Mouse (Mus musculus) midbrain, embryonic 15.5 days (tissue): ENCODE results near the gene Dctn1. TPM values are rescaled to one million over a fixed set of nuclear protein-coding genes. Genes with fewer than 3 reads are reported as not detected.

Experiments used
- ATAC-seq: fragments of 200-750 bp; cut with Nextera tagmentation; replicated peaks from 2 replicates; pipeline ENCODE4 v1.8.0; 2017; ENCODE audit warnings: moderate TSS enrichment
- H3K27ac ChIP-seq: fragments of 300-500 bp; sonication (generic); 2 replicates; pipeline ENCODE4 v1.5.1; 2015; ENCODE audit warnings: mild to moderate bottlenecking, inconsistent platforms
- H3K27me3 ChIP-seq: fragments of 300-500 bp; sonication (generic); replicated peaks from 2 replicates; pipeline ENCODE4 v1.6.1; 2015; ENCODE audit warnings: inconsistent platforms
- H3K36me3 ChIP-seq: fragments of 300-500 bp; sonication (generic); replicated peaks from 2 replicates; pipeline ENCODE4 v1.6.1; 2015; ENCODE audit warnings: inconsistent platforms
- H3K4me1 ChIP-seq: fragments of 300-500 bp; sonication (generic); 2 replicates; pipeline ENCODE4 v1.6.1; 2015; ENCODE audit warnings: inconsistent platforms
- H3K4me2 ChIP-seq: fragments of 300-500 bp; sonication (generic); 2 replicates; pipeline ENCODE4 v1.6.1; 2015; ENCODE audit warnings: inconsistent platforms, mild to moderate bottlenecking, moderate library complexity
- H3K4me3 ChIP-seq: fragments of 300-500 bp; sonication (generic); 2 replicates; pipeline ENCODE4 v1.5.1; 2015; ENCODE audit warnings: mild to moderate bottlenecking, inconsistent platforms
- H3K9ac ChIP-seq: fragments of 300-500 bp; sonication (generic); 2 replicates; pipeline ENCODE4 v1.6.1; 2015; ENCODE audit warnings: mild to moderate bottlenecking, inconsistent platforms
- H3K9me3 ChIP-seq: fragments of 300-500 bp; sonication (generic); 2 replicates; pipeline ENCODE4 v1.6.1; 2016; ENCODE audit warnings: inconsistent platforms
- WGBS: fragments of 180-500 bp; shearing (Covaris S2); methylation state at CpG from one replicate; pipeline ENCODE4 v1.1.7; 2015; ENCODE audit warnings: mixed read lengths; 5-methylcytosine and 5-hydroxymethylcytosine counted together
- polyA plus RNA-seq: library from polyadenylated mRNA; unstranded; fragments of >200 nt; fragmentation: Nextera tagmentation; extraction: Ambion mirVana; gene quantifications from 2 replicates; pipeline ENCODE4 v1.2.1, GENCODE M21; 2015

The Dctn1 gene
- polyA plus RNA-seq, 1 experiment from 2014 or later: 162 TPM

DNA sequence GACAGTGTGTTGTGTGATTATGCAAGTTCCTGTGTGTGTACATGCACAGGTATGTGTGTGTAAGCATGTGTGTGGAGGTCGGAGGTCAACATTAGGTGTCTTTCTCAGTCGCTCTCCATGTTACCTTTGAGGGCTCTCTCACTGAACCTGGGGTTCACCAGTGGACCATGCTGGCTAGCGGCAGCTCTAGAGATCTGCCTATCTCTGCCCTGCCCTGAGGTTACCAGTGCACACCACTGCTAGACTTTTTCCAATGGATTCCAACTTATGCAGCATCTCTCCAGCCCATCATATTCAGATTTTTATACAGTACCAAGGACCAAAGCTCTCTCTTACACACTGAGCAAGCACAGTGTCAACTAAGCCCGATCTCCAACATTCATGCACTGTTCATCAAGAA is 81.0 kb downstream of the Dctn1 start:
- H3K36me3 ChIP-seq: no peaks in the 10 kb centered on the region
- no peak overlapping the region for H3K4me2 ChIP-seq
- no peaks in the 10 kb centered on the region for H3K9me3 ChIP-seq
- H3K27me3 ChIP-seq: 0 out of 2 replicates have a peak, but pooled peaks cover 2% of the 10 kb centered on the region
- H3K9ac ChIP-seq: no peak overlapping the region
- no peak for ATAC-seq
- peaks cover 6% of the 10 kb centered on the region; the same call in 1 of the 2 replicates for H3K4me1 ChIP-seq
- H3K27ac ChIP-seq: no peak overlapping the region
- H3K4me3 ChIP-seq: no peak overlapping the region
- WGBS: 91% methylated on average over 4 of the region's 4 CpGs

DNA sequence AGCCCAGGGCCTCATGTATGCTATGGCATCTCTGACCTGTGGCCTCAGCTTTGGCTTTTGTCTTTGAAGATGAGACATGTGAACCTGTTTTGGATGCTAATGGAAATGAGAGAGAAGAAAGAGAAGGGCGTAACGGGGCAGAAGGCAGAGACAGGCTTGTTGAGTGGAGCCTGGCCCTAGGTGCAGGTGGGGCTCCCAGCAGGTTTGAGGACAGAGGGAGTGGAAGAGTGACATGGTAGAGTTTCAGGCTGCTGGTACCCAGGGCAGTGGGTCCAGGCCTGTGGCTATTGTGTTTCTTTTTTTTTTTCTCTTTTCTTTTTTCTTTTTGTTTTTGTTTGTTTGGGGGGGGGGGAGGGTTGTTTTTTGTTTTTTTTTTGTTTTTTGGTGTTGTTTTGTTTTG is 81.4 kb downstream of the Dctn1 start:
- H3K27me3 ChIP-seq: 0 out of 2 replicates have a peak, but pooled peaks cover 2% of the 10 kb centered on the region
- no peak overlapping the region for H3K9ac ChIP-seq
- no peak overlapping the region for H3K4me3 ChIP-seq
- no peak for ATAC-seq
- H3K27ac ChIP-seq: no peak overlapping the region
- H3K9me3 ChIP-seq: no peaks in the 10 kb centered on the region
- peaks cover 6% of the 10 kb centered on the region; the same call in 1 of the 2 replicates for H3K4me1 ChIP-seq
- no peaks in the 10 kb centered on the region for H3K36me3 ChIP-seq
- WGBS: 94% methylated on average over 2 of the region's 2 CpGs
- H3K4me2 ChIP-seq: no peak overlapping the region

Other genes starting within 250 kb of the Dctn1 start
- gene Sema4f, start 226.2 kb upstream of the Dctn1 start, polyA plus RNA-seq: 20.3 and 21.7 TPM in 2 replicates
- 0.22 TPM in 1 of 2 replicates, not detected in the other for gene M1ap, start 219.0 kb upstream of the Dctn1 start, polyA plus RNA-seq
- 2.3 TPM in 2 replicates for gene Dok1, start 132.4 kb upstream of the Dctn1 start, polyA plus RNA-seq
- 6.8 and 7.6 TPM in 2 replicates for gene Loxl3, start 131.7 kb upstream of the Dctn1 start, polyA plus RNA-seq
- 182 and 198 TPM in 2 replicates for gene Aup1, start 111.4 kb upstream of the Dctn1 start, polyA plus RNA-seq
- 79.0 and 81.2 TPM in 2 replicates for gene Htra2, start 110.6 kb upstream of the Dctn1 start, polyA plus RNA-seq
- 0.51 and 0.75 TPM in 2 replicates for gene Dqx1, start 108.1 kb upstream of the Dctn1 start, polyA plus RNA-seq
- gene Tlx2, start 95.6 kb upstream of the Dctn1 start, polyA plus RNA-seq: not detected in 2 replicates
- gene Pcgf1, start 88.1 kb upstream of the Dctn1 start, polyA plus RNA-seq: 56.3 and 56.8 TPM in 2 replicates
- 0.36 TPM in 1 of 2 replicates, not detected in the other for gene Lbx2, start 79.6 kb upstream of the Dctn1 start, polyA plus RNA-seq
- 6.9 and 8.1 TPM in 2 replicates for gene Ccdc142, start 64.3 kb upstream of the Dctn1 start, polyA plus RNA-seq
- 7.3 and 7.4 TPM in 2 replicates for gene Gm42688, start 64.3 kb upstream of the Dctn1 start, polyA plus RNA-seq
- gene Mrpl53, start 56.9 kb upstream of the Dctn1 start, polyA plus RNA-seq: 102 and 105 TPM in 2 replicates
- gene Mogs, start 50.4 kb upstream of the Dctn1 start, polyA plus RNA-seq: 24.7 and 27.0 TPM in 2 replicates
- gene Wbp1, start 44.4 kb upstream of the Dctn1 start, polyA plus RNA-seq: 176 and 196 TPM in 2 replicates
- 13.6 and 15.1 TPM in 2 replicates for gene Ino80b, start 40.5 kb upstream of the Dctn1 start, polyA plus RNA-seq
- gene Rtkn, start 30.5 kb upstream of the Dctn1 start, polyA plus RNA-seq: 10.9 and 15.3 TPM in 2 replicates
- gene Wdr54, start 9.5 kb upstream of the Dctn1 start, polyA plus RNA-seq: 20.8 and 21.6 TPM in 2 replicates
- 9.5 and 12.0 TPM in 2 replicates for gene 1700003E16Rik, start 9.5 kb upstream of the Dctn1 start, polyA plus RNA-seq
- gene Slc4a5, start 53.9 kb downstream of the Dctn1 start, polyA plus RNA-seq: 0.37 and 0.41 TPM in 2 replicates
- 28.9 and 31.0 TPM in 2 replicates for gene Mthfd2, start 160.0 kb downstream of the Dctn1 start, polyA plus RNA-seq
- gene Mob1a, start 160.1 kb downstream of the Dctn1 start, polyA plus RNA-seq: 22.8 and 23.4 TPM in 2 replicates
- 44.0 and 54.3 TPM in 2 replicates for gene Bola3, start 183.2 kb downstream of the Dctn1 start, polyA plus RNA-seq